Mouse (Mus musculus) thymus, adult 2 months (tissue): Measurements from ENCODE around the gene Pde11a. TPM values are rescaled to one million over a fixed set of nuclear protein-coding genes. Genes with fewer than 3 reads are reported as not detected.

Experiments used
- DNase-seq: peaks from one replicate; pipeline ENCODE4 v3.0.0; 2021
- H3K27ac ChIP-seq: fragments of 200-500 bp; 2 replicates; pipeline ENCODE4 v1.5.1; 2012; ENCODE audit warnings: low read length, control low read depth; ENCODE audit not compliant: control insufficient read depth, insufficient read depth
- H3K27me3 ChIP-seq: fragments of 200-500 bp; 2 replicates; pipeline ENCODE4 v1.6.1; 2012; ENCODE audit warnings: mild to moderate bottlenecking, low read length, moderate library complexity, mixed read lengths; ENCODE audit not compliant: control insufficient read depth, insufficient read depth
- H3K36me3 ChIP-seq: fragments of 200-500 bp; 2 replicates; pipeline ENCODE4 v1.6.1; 2012; ENCODE audit warnings: mild to moderate bottlenecking, low read length, moderate library complexity; ENCODE audit not compliant: control insufficient read depth, insufficient read depth
- H3K4me1 ChIP-seq: fragments of 200-500 bp; replicated peaks from 2 replicates; pipeline ENCODE4 v1.6.1; 2012; ENCODE audit warnings: low read length; ENCODE audit not compliant: control insufficient read depth, insufficient read depth
- H3K4me3 ChIP-seq: fragments of 200-500 bp; 2 replicates; pipeline ENCODE4 v1.5.1; 2012; ENCODE audit warnings: mild to moderate bottlenecking, low read length, control low read depth, moderate library complexity; ENCODE audit not compliant: control insufficient read depth, insufficient read depth
- CTCF ChIP-seq: fragments of 200-500 bp; IDR thresholded peaks from 2 replicates; pipeline ENCODE4 v1.5.1; 2012; ENCODE audit warnings: mild to moderate bottlenecking, control low read depth, low read length, moderate library complexity, borderline replicate concordance; ENCODE audit not compliant: control insufficient read depth, poor library complexity, insufficient read depth; ENCODE audit errors: extremely low read depth
- POLR2A ChIP-seq: fragments of 200-500 bp; IDR thresholded peaks from 2 replicates; pipeline ENCODE4 v1.6.1; 2012; ENCODE audit warnings: mild to moderate bottlenecking, low read length, control low read depth, moderate library complexity; ENCODE audit not compliant: control insufficient read depth, poor library complexity, insufficient read depth; ENCODE audit errors: extremely low read depth
- WGBS: fragments of 180-500 bp; shearing (Covaris S2); methylation state at CpG from one replicate; pipeline ENCODE4 v1.1.7; 2018; 5-methylcytosine and 5-hydroxymethylcytosine counted together
- polyA plus RNA-seq: library from polyadenylated mRNA; depleted of rRNA; stranded (reverse); fragments of >200 nt; gene quantifications from 2 replicates; pipeline ENCODE4 v1.2.3, GENCODE M21; 2012

The Pde11a gene
- polyA plus RNA-seq, 1 experiment: 1.7 TPM

GRCm38 (mm10) chr2:76050092-76050491 is 288.5 kb downstream of the Pde11a start:
- Histone ChIP-seq H3K27me3 (no peaks in the 10 kb centered on the region), H3K27ac (no peak overlapping the region), H3K4me3 (no peak overlapping the region), H3K36me3 (no peaks in the 10 kb centered on the region), H3K4me1 (no peaks in the 10 kb centered on the region)
- WGBS: 89% methylated on average over 10 of the region's 10 CpGs
- TF ChIP-seq POLR2A (no peak), CTCF (no peak)
- DNase-seq: no peak

- no peaks in the 10 kb centered on the region for H3K36me3 ChIP-seq
- no peak overlapping the region for H3K4me3 ChIP-seq
- no peak overlapping the region for H3K27ac ChIP-seq
- TF ChIP-seq CTCF (no peak), POLR2A (no peak)
- no peaks in the 10 kb centered on the region for H3K27me3 ChIP-seq
- no peaks in the 10 kb centered on the region for H3K4me1 ChIP-seq
- WGBS: 83% methylated on average over 8 of the region's 8 CpGs
- no peak for DNase-seq
Observed at GRCm38 (mm10) chr2:76049529-76049928, 289.0 kb downstream of the Pde11a start.

DNA sequence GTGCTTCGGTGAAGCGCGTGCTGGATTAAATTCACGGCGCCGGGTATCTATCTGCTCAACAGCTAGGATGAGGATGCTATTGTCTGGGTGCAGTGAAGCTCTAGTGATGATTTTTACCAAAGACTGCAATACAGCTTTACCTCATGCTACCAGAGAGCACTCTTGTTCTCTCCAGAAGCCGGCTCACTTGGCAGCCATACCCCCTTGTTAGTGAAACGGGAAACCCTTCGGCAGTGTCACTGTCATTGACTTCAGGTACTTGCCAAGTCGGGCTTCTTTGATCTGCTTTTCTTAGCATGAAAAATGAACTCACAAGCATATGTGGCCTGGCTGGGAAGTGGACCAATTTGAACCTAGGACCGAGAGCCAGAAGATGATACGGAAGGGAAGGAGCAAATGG is 290.8 kb downstream of the Pde11a start:
- no peak for TF ChIP-seq CTCF
- TF ChIP-seq POLR2A: no peak
- H3K36me3 ChIP-seq: no peaks in the 10 kb centered on the region
- no peak overlapping the region for H3K4me3 ChIP-seq
- 92% methylated on average over 12 of the region's 12 CpGs for WGBS
- H3K27me3 ChIP-seq: no peaks in the 10 kb centered on the region
- no peak for DNase-seq
- H3K4me1 ChIP-seq: no peaks in the 10 kb centered on the region
- no peak overlapping the region for H3K27ac ChIP-seq

GRCm38 (mm10) chr2:76042210-76042609 is 296.4 kb downstream of the Pde11a start:
- TF ChIP-seq CTCF (no peak), POLR2A (no peak)
- Histone ChIP-seq H3K4me3 (no peak overlapping the region), H3K27ac (no peak overlapping the region), H3K27me3 (no peaks in the 10 kb centered on the region), H3K4me1 (no peaks in the 10 kb centered on the region), H3K36me3 (no peaks in the 10 kb centered on the region)
- 55% methylated on average over 10 of the region's 10 CpGs for WGBS
- no peak for DNase-seq

DNA sequence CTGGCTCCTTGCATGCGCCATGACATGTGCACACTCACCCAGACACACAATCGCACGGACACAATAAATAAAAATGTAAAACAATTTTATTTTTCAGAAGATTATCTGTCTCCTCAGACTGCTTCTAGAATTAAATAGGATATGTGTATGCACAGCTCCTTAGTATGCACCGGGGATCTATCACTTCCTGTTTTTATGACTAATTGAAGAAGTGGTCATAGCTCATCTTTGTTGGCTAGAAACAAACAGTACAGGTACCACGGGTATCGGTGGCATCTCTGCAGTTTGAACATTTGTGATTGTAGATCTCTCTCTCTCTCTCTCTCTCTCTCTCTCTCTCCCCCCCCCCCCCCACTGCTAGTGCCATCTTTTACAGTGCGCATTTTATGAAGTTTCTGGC is 298.5 kb downstream of the Pde11a start:
- DNase-seq: no peak
- 72% methylated on average over 7 of the region's 7 CpGs for WGBS
- TF ChIP-seq POLR2A (no peak), CTCF (no peak)
- Histone ChIP-seq H3K4me1 (no peaks in the 10 kb centered on the region), H3K36me3 (no peaks in the 10 kb centered on the region), H3K27me3 (no peaks in the 10 kb centered on the region), H3K27ac (no peak overlapping the region), H3K4me3 (no peak overlapping the region)

GRCm38 (mm10) chr2:76030080-76030479 is 308.5 kb downstream of the Pde11a start:
- TF ChIP-seq POLR2A: no peak
- TF ChIP-seq CTCF: no peak
- Histone ChIP-seq H3K4me1 (no peaks in the 10 kb centered on the region), H3K4me3 (no peak overlapping the region), H3K27ac (no peak overlapping the region), H3K27me3 (peaks cover 2% of the 10 kb centered on the region; the same call in 1 of the 2 replicates), H3K36me3 (no peaks in the 10 kb centered on the region)
- 65% methylated on average over 8 of the region's 8 CpGs for WGBS
- DNase-seq: no peak
